Mouse (Mus musculus): ENCODE data around the gene Rpl7l1. TPM values are rescaled to one million over a fixed set of nuclear protein-coding genes. Genes with fewer than 3 reads are reported as not detected.
A peak's percentile ranks its signal among the peaks of the same experiment; 100 is the strongest.

Rpl7l1 gene
- polyA plus RNA-seq, 1 experiment from 2014 or later = 178 TPM

- H3K4me1 ChIP-seq = no peaks in the 10 kb centered on the region
- peaks cover 40% of the 10 kb centered on the region for H3K36me3 ChIP-seq
- peaks cover 10% of the 10 kb centered on the region for H3K27me3 ChIP-seq
- no peak overlapping the region for H3K9ac ChIP-seq
- H3K4me2 ChIP-seq = no peak overlapping the region
- no peak overlapping the region for H3K27ac ChIP-seq
- WGBS = 92% methylated on average over 3 of the region's 3 CpGs
- no peak overlapping the region for H3K4me3 ChIP-seq
- no peak for ATAC-seq (ENCODE audit: insufficient number of reproducible peaks, insufficient read depth, low FRiP score, low TSS enrichment, low read depth)
- H3K9me3 ChIP-seq = no peaks in the 10 kb centered on the region
These were observed 48.4 kb downstream of the Rpl7l1 start for GRCm38 (mm10) chr17:46734055-46734454.

DNA sequence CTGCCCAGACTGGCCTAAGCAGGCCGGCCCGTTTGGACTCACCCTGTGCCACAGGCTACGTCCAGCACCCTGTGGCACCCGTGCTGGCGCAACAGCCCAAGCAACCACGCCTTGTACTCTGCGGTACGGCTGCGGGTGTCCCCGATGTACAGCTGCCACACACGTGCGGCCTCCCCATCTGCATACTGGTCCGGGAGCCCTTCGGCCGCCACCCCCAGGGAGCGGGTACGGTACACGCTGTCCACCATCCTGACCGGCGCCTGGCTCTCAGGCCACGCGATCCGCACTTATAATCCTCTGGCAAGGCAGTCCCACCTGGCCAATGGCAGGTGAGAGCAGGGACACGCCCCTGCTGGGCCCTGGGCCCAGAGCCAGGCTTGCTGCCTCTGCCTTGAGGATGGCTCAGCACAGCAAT is 53.6 kb downstream of the Rpl7l1 start, which contains the start of gene Gnmt:
Gnmt (minus strand) TSS at position 265 of the 415 bp plus-strand sequence.
- 16% methylated on average over 24 of the region's 24 CpGs for WGBS
- no peak for ATAC-seq (ENCODE audit: insufficient number of reproducible peaks, insufficient read depth, low FRiP score, low TSS enrichment, low read depth)
- H3K4me3 ChIP-seq = peak within 1 kb of the TSS; percentile 14
- no peak within 1 kb of the TSS for H3K27ac ChIP-seq
- 0 out of 2 replicates have a peak within 1 kb of the TSS, but pooled peaks have one; percentile 53 for H3K9ac ChIP-seq
- peaks cover 6% of the 10 kb centered on the region; the same call in 1 of the 2 replicates for H3K4me1 ChIP-seq
- peaks cover 24% of the 10 kb centered on the region for H3K27me3 ChIP-seq
- H3K4me2 ChIP-seq = peak within 1 kb of the TSS; percentile 49
- H3K36me3 ChIP-seq = peaks cover 24% of the 10 kb centered on the region
- no peaks in the 10 kb centered on the region for H3K9me3 ChIP-seq

- peak overlapping the region; percentile 14 for H3K4me3 ChIP-seq
- H3K9ac ChIP-seq = 0 out of 2 replicates have a peak overlapping the region, but pooled peaks have one; percentile 53
- WGBS = 44% methylated on average over 11 of the region's 11 CpGs
These were observed 54.0 kb downstream of the Rpl7l1 start for GRCm38 (mm10) chr17:46728496-46728895.

DNA sequence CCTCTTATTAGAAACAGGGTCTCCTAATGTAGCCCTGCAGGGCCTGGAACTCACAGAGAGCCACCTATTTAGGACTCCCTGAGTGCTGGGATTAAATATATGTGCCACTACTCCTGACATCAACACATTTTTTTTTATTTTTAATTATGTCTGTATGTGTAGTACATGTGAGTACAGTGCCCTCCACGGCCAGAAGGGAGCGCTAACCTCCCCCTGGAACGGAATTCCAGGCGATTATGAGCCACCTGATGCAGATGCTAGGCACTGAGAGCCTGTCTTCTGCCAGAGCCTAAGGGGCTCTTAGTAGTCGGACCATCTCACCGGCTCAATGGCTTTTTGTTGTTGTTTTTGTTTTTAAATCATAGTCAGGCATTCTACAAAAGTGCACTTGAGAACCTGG is 54.5 kb downstream of the Rpl7l1 start:
- H3K36me3 ChIP-seq = peaks cover 33% of the 10 kb centered on the region
- no peaks in the 10 kb centered on the region for H3K9me3 ChIP-seq
- peaks cover 24% of the 10 kb centered on the region for H3K27me3 ChIP-seq
- no peak overlapping the region for H3K27ac ChIP-seq
- H3K4me2 ChIP-seq = no peak overlapping the region
- 29% methylated on average over 6 of the region's 6 CpGs for WGBS
- no peak overlapping the region for H3K4me3 ChIP-seq
- no peak overlapping the region for H3K9ac ChIP-seq
- peaks cover 6% of the 10 kb centered on the region; the same call in 1 of the 2 replicates for H3K4me1 ChIP-seq
- no peak for ATAC-seq (ENCODE audit: insufficient number of reproducible peaks, insufficient read depth, low FRiP score, low TSS enrichment, low read depth)

More at GRCm38 (mm10) chr17:46728496-46728895, 54.0 kb downstream of the Rpl7l1 start:
- Histone ChIP-seq H3K4me1 (peaks cover 6% of the 10 kb centered on the region; the same call in 1 of the 2 replicates), H3K4me2 (peak overlapping the region; percentile 49), H3K27ac (no peak overlapping the region), H3K9me3 (no peaks in the 10 kb centered on the region), H3K27me3 (peaks cover 24% of the 10 kb centered on the region), H3K36me3 (peaks cover 28% of the 10 kb centered on the region)
- ATAC-seq (ENCODE audit: insufficient number of reproducible peaks, insufficient read depth, low FRiP score, low TSS enrichment, low read depth) = no peak

DNA sequence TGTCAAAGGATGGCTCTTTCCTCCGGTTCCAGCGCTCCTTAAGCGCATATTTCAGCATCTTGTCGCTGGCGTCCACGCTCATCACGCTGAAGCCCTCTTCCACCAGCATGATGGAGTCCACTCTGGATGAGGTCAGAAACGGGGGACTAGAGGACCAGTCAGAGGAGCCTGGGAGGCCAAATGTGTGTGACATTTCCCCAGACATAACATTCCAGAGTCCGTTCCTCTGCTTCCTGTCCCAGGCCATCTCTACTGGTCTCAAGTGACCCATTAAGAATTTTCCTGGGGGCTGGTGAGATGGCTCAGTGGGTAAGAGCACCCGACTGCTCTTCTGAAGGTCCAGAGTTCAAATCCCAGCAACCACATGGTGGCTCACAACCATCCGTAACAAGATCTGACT is 55.2 kb downstream of the Rpl7l1 start:
- Histone ChIP-seq H3K36me3 (peaks cover 38% of the 10 kb centered on the region), H3K27me3 (peaks cover 24% of the 10 kb centered on the region), H3K9ac (no peak overlapping the region), H3K4me1 (peaks cover 6% of the 10 kb centered on the region; the same call in 1 of the 2 replicates), H3K9me3 (no peaks in the 10 kb centered on the region), H3K4me3 (no peak overlapping the region), H3K27ac (no peak overlapping the region), H3K4me2 (no peak overlapping the region)
- 89% methylated on average over 11 of the region's 11 CpGs for WGBS
- ATAC-seq (ENCODE audit: insufficient number of reproducible peaks, insufficient read depth, low FRiP score, low TSS enrichment, low read depth) = no peak

GRCm38 (mm10) chr17:46725731-46726645 is 56.5 kb downstream of the Rpl7l1 start:
- Histone ChIP-seq H3K9ac (no peak overlapping the region), H3K36me3 (peaks cover 50% of the 10 kb centered on the region), H3K27ac (no peak overlapping the region), H3K9me3 (no peaks in the 10 kb centered on the region), H3K4me2 (no peak overlapping the region), H3K27me3 (peaks cover 24% of the 10 kb centered on the region), H3K4me3 (no peak overlapping the region), H3K4me1 (peaks cover 6% of the 10 kb centered on the region; the same call in 1 of the 2 replicates)
- no peak for ATAC-seq (ENCODE audit: insufficient number of reproducible peaks, insufficient read depth, low FRiP score, low TSS enrichment, low read depth)
- 92% methylated on average over 26 of the region's 26 CpGs for WGBS

GRCm38 (mm10) chr17:46725273-46725672 is 57.2 kb downstream of the Rpl7l1 start:
- Histone ChIP-seq H3K27me3 (peaks cover 23% of the 10 kb centered on the region), H3K9me3 (no peaks in the 10 kb centered on the region), H3K4me1 (peaks cover 6% of the 10 kb centered on the region; the same call in 1 of the 2 replicates), H3K9ac (no peak overlapping the region), H3K27ac (no peak overlapping the region), H3K36me3 (peaks cover 58% of the 10 kb centered on the region), H3K4me2 (no peak overlapping the region), H3K4me3 (no peak overlapping the region)
- 51% methylated on average over 9 of the region's 9 CpGs for WGBS
- ATAC-seq (ENCODE audit: insufficient number of reproducible peaks, insufficient read depth, low FRiP score, low TSS enrichment, low read depth) = no peak

GRCm38 (mm10) chr17:46724477-46725084 is 57.9 kb downstream of the Rpl7l1 start:
- Histone ChIP-seq H3K27me3 (peaks cover 19% of the 10 kb centered on the region), H3K4me2 (no peak overlapping the region), H3K4me1 (peaks cover 6% of the 10 kb centered on the region; the same call in 1 of the 2 replicates), H3K9ac (no peak overlapping the region), H3K4me3 (no peak overlapping the region), H3K9me3 (no peaks in the 10 kb centered on the region), H3K27ac (no peak overlapping the region), H3K36me3 (peaks cover 65% of the 10 kb centered on the region)
- WGBS = 79% methylated on average over 18 of the region's 20 CpGs
- ATAC-seq (ENCODE audit: insufficient number of reproducible peaks, insufficient read depth, low FRiP score, low TSS enrichment, low read depth) = no peak

Other genes starting within 250 kb of the Rpl7l1 start
- gene Cul9, start 236.3 kb downstream of the Rpl7l1 start, polyA plus RNA-seq (2015; fragmentation: Nextera tagmentation; extraction: Ambion mirVana) = 10.7 and 11.4 TPM in 2 replicates
- 6.3 and 8.9 TPM in 2 replicates for gene Srf, start 226.5 kb downstream of the Rpl7l1 start, polyA plus RNA-seq (2015; fragmentation: Nextera tagmentation; extraction: Ambion mirVana)
- 148 and 149 TPM in 2 replicates for gene Ptk7, start 153.2 kb downstream of the Rpl7l1 start, polyA plus RNA-seq (2015; fragmentation: Nextera tagmentation; extraction: Ambion mirVana)
- 21.8 and 26.3 TPM in 2 replicates for gene Klc4, start 136.7 kb downstream of the Rpl7l1 start, polyA plus RNA-seq (2015; fragmentation: Nextera tagmentation; extraction: Ambion mirVana)
- gene Mrpl2, start 136.4 kb downstream of the Rpl7l1 start, polyA plus RNA-seq (2015; fragmentation: Nextera tagmentation; extraction: Ambion mirVana) = 92.7 and 95.4 TPM in 2 replicates
- 57.4 and 64.1 TPM in 2 replicates for gene Cul7, start 132.3 kb downstream of the Rpl7l1 start, polyA plus RNA-seq (2015; fragmentation: Nextera tagmentation; extraction: Ambion mirVana)
- gene Rrp36, start 108.3 kb downstream of the Rpl7l1 start, polyA plus RNA-seq (2015; fragmentation: Nextera tagmentation; extraction: Ambion mirVana) = 72.3 and 75.6 TPM in 2 replicates
- 160 and 176 TPM in 2 replicates for gene Mea1, start 103.9 kb downstream of the Rpl7l1 start, polyA plus RNA-seq (2015; fragmentation: Nextera tagmentation; extraction: Ambion mirVana)
- 121 and 133 TPM in 2 replicates for gene Klhdc3, start 101.8 kb downstream of the Rpl7l1 start, polyA plus RNA-seq (2015; fragmentation: Nextera tagmentation; extraction: Ambion mirVana)
- 85.8 and 100 TPM in 2 replicates for gene Ppp2r5d, start 77.6 kb downstream of the Rpl7l1 start, polyA plus RNA-seq (2015; fragmentation: Nextera tagmentation; extraction: Ambion mirVana)
- 27.9 and 32.4 TPM in 2 replicates for gene Pex6, start 71.2 kb downstream of the Rpl7l1 start, polyA plus RNA-seq (2015; fragmentation: Nextera tagmentation; extraction: Ambion mirVana)
- 0.34 and 1.8 TPM in 2 replicates for gene Gnmt, start 53.5 kb downstream of the Rpl7l1 start, polyA plus RNA-seq (2015; fragmentation: Nextera tagmentation; extraction: Ambion mirVana)
- 65.5 and 67.0 TPM in 2 replicates for gene Cnpy3, start 30.5 kb downstream of the Rpl7l1 start, polyA plus RNA-seq (2015; fragmentation: Nextera tagmentation; extraction: Ambion mirVana)
- gene Ptcra, start 19.0 kb downstream of the Rpl7l1 start, polyA plus RNA-seq (2015; fragmentation: Nextera tagmentation; extraction: Ambion mirVana) = 0.53 TPM in 1 of 2 replicates, not detected in the other
- 69.8 and 78.6 TPM in 2 replicates for gene 2310039H08Rik, start 10.0 kb downstream of the Rpl7l1 start, polyA plus RNA-seq (2015; fragmentation: Nextera tagmentation; extraction: Ambion mirVana)
- gene Bicral, start 75.8 kb upstream of the Rpl7l1 start, polyA plus RNA-seq (2015; fragmentation: Nextera tagmentation; extraction: Ambion mirVana) = 4.4 and 5.0 TPM in 2 replicates
- 58.5 and 63.3 TPM in 2 replicates for gene Tbcc, start 108.0 kb upstream of the Rpl7l1 start, polyA plus RNA-seq (2015; fragmentation: Nextera tagmentation; extraction: Ambion mirVana)
- gene Prph2, start 127.8 kb upstream of the Rpl7l1 start, polyA plus RNA-seq (2015; fragmentation: Nextera tagmentation; extraction: Ambion mirVana) = not detected in 2 replicates
- gene Ubr2, start 227.9 kb upstream of the Rpl7l1 start, polyA plus RNA-seq (2015; fragmentation: Nextera tagmentation; extraction: Ambion mirVana) = 18.6 and 19.0 TPM in 2 replicates